Mouse (Mus musculus) heart, embryonic 13.5 days (tissue): ENCODE data around the gene Ccdc146. TPM values are rescaled to one million over a fixed set of nuclear protein-coding genes. Genes with fewer than 3 reads are reported as not detected.

Experiments
- ATAC-seq: fragments of 200-750 bp; cut with Nextera tagmentation; 2 replicates; pipeline ENCODE4 v1.8.0; 2017; ENCODE audit warnings: moderate TSS enrichment; ENCODE audit not compliant: insufficient number of reproducible peaks, low FRiP score, low TSS enrichment; ENCODE audit errors: extremely low read depth
- H3K27ac ChIP-seq: fragments of 300-500 bp; sonication (generic); replicated peaks from 2 replicates; pipeline ENCODE4 v1.5.1; 2015; ENCODE audit warnings: moderate library complexity, mild to moderate bottlenecking, inconsistent platforms
- H3K27me3 ChIP-seq: fragments of 300-500 bp; sonication (generic); replicated peaks from 2 replicates; pipeline ENCODE4 v1.6.1; 2015; ENCODE audit warnings: mild to moderate bottlenecking, inconsistent platforms
- H3K36me3 ChIP-seq: fragments of 300-500 bp; sonication (generic); 2 replicates; pipeline ENCODE4 v1.6.1; 2015; ENCODE audit warnings: mild to moderate bottlenecking, inconsistent platforms
- H3K4me1 ChIP-seq: fragments of 300-500 bp; sonication (generic); 2 replicates; pipeline ENCODE4 v1.6.1; 2015; ENCODE audit warnings: inconsistent platforms
- H3K4me2 ChIP-seq: fragments of 300-500 bp; sonication (generic); 2 replicates; pipeline ENCODE4 v1.6.1; 2015; ENCODE audit warnings: inconsistent platforms, mild to moderate bottlenecking, moderate library complexity
- H3K4me3 ChIP-seq: fragments of 300-500 bp; sonication (generic); 2 replicates; pipeline ENCODE4 v1.5.1; 2015; ENCODE audit warnings: moderate library complexity, mild to moderate bottlenecking, inconsistent platforms
- H3K9ac ChIP-seq: fragments of 300-500 bp; sonication (generic); 2 replicates; pipeline ENCODE4 v1.6.1; 2015; ENCODE audit warnings: inconsistent platforms, mild to moderate bottlenecking, moderate library complexity
- H3K9me3 ChIP-seq: fragments of 300-500 bp; sonication (generic); 2 replicates; pipeline ENCODE4 v1.6.1; 2016; ENCODE audit warnings: inconsistent platforms
- WGBS: fragments of 180-500 bp; shearing (Covaris S2); methylation state at CpG from one replicate; pipeline ENCODE4 v1.1.7; 2015; ENCODE audit warnings: mixed read lengths; 5-methylcytosine and 5-hydroxymethylcytosine counted together
- polyA plus RNA-seq: library from polyadenylated mRNA; unstranded; fragments of >200 nt; fragmentation: Nextera tagmentation; extraction: Ambion mirVana; gene quantifications from 2 replicates; pipeline ENCODE4 v1.2.1, GENCODE M21; 2015

Gene Ccdc146
- polyA plus RNA-seq, 1 experiment from 2014 or later: 2.2 TPM

DNA sequence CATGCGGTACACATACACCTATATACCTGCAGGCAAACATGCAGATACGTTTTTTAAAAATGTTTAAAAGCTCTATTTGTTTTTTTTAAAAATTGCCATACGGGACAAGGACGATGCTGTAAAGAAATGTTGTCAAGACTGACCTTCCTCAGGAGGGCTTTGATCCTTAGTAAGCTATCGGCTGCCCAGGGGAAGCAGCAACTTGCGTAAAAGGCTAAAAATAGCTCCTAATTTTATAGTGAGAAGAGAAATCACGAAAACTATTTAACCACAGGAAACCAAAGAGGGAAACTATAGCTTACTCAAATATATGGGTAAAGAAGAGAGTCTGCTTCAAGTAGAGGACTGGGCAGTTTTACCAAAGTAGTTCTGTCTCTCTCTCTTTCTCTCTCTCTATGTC, 163.7 kb downstream of the Ccdc146 start:
- no peak overlapping the region for H3K4me2 ChIP-seq
- H3K27me3 ChIP-seq: no peaks in the 10 kb centered on the region
- no peaks in the 10 kb centered on the region for H3K9me3 ChIP-seq
- H3K4me1 ChIP-seq: peaks cover 13% of the 10 kb centered on the region
- WGBS: 60% methylated on average over 7 of the region's 7 CpGs
- no peak for ATAC-seq
- no peak overlapping the region for H3K27ac ChIP-seq
- H3K4me3 ChIP-seq: no peak overlapping the region
- H3K9ac ChIP-seq: no peak overlapping the region
- H3K36me3 ChIP-seq: no peaks in the 10 kb centered on the region

DNA sequence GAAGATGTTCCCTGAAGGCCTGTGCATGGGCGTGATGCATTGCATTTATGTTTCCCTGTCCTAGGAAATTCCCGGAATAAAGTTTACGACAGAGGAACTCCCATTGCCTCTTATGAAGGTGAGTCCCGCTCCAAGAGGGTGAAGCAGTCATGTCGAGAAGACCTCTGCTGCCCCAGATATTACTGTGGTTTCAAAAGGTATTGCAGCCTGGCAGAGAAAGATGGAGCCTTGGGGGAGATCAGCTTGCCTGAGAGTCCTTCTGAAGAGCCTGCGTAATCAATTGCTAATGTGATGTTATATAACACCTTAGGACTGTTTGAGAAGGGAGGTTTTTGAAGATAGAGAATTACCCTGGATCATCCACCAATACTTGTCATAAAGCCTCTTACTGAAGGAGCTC, 166.7 kb downstream of the Ccdc146 start:
- Histone ChIP-seq H3K4me2 (no peak overlapping the region), H3K9me3 (no peaks in the 10 kb centered on the region), H3K4me1 (peaks cover 13% of the 10 kb centered on the region), H3K27ac (no peak overlapping the region), H3K27me3 (no peaks in the 10 kb centered on the region), H3K36me3 (no peaks in the 10 kb centered on the region), H3K4me3 (no peak overlapping the region), H3K9ac (no peak overlapping the region)
- no peak for ATAC-seq
- 67% methylated on average over 6 of the region's 6 CpGs for WGBS

DNA sequence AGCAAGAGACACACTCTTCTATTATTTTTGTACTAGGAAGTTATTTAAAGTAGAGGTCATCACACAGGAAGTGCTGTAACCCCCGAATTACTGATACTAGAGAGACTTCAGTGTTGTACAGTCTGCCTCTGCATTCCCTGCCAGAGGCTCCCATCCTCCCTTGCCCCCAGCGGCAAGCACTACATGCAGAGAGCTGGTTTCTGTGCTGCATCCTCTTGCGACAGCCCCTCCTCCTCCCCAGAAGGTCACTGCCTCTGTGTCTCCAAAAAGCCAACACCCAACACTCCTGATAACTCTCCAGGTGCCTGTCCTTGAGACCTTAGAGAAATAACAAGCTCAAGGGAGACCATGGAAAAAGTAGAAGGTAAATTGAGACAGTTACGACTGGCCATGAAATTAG, 167.4 kb downstream of the Ccdc146 start:
- Histone ChIP-seq H3K4me3 (no peak overlapping the region), H3K36me3 (no peaks in the 10 kb centered on the region), H3K4me1 (peaks cover 13% of the 10 kb centered on the region), H3K27me3 (no peaks in the 10 kb centered on the region), H3K4me2 (no peak overlapping the region), H3K9ac (no peak overlapping the region), H3K9me3 (no peaks in the 10 kb centered on the region), H3K27ac (no peak overlapping the region)
- no peak for ATAC-seq
- 46% methylated on average over 4 of the region's 4 CpGs for WGBS

DNA sequence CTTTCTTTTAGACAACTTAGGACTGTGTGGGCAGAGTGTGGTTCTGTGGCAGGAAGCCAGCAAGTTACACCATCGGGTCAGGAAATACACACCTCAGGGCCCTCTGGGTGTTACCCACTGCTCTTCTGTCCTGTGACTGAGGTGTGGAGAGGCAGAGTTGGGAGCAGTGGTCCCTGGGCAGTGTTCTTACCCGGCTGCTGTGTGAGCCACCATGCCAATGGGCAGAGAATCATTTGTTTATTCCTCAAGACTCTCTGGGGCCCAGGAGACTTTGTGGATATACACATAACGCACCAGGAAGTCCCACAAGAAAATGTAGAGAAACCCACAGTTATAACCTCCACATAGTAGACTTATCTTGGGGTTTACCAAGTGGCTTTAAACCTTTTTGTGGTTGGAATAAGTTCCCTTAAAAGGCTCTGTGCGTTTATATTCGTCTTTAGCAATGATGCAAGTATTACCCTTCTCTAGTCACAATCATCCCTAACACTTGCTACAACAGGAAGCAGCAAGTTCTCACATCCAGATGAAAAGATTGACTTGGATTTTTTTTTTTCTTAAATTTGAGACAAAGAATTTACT, 168.8 kb downstream of the Ccdc146 start:
- Histone ChIP-seq H3K4me1 (peaks cover 3% of the 10 kb centered on the region; the same call in 1 of the 2 replicates), H3K27ac (no peak overlapping the region), H3K27me3 (no peaks in the 10 kb centered on the region), H3K9ac (no peak overlapping the region), H3K4me2 (no peak overlapping the region), H3K36me3 (no peaks in the 10 kb centered on the region), H3K4me3 (no peak overlapping the region), H3K9me3 (no peaks in the 10 kb centered on the region)
- WGBS: 69% methylated on average over 5 of the region's 5 CpGs
- no peak for ATAC-seq

DNA sequence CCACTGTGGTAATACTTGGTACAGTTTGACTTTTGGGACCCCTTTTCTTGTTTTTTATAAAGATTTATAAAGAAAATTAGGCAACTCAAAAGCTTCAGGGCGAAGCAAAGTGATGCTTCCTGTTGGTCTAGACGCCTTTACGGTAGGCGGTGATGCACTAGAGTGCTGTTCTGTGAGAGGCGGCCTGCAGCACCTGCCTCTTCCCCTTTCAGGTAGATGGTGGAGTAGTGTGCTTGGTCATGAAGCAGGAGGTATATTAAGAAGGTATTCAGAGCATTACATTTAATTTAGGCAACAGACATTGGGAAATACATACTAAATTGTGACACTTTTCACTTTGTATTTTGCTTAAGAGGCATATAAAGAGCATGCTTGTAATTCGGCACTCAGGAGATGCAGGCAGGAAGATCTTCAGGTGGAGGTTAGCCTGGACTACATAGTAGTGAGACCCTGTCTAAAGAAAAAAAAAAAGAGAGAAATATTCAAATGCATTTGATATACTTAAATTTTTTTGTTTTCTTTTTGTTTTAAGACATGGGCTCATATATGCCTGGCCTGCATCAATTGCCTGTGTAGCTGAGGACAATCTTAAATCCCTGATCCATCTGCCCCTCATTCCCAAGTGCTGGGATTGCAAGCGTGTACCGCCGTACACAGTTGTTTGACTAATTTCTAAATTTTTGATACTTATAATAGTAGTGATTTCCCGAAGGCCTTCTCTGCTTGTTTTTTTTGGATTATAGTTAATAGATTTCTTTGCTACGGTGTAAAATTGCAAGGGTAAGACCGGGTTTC, 169.5 kb downstream of the Ccdc146 start:
- H3K4me2 ChIP-seq: no peak overlapping the region
- no peak for ATAC-seq
- H3K4me3 ChIP-seq: no peak overlapping the region
- H3K4me1 ChIP-seq: peaks cover 3% of the 10 kb centered on the region; the same call in 1 of the 2 replicates
- H3K27me3 ChIP-seq: no peaks in the 10 kb centered on the region
- no peaks in the 10 kb centered on the region for H3K36me3 ChIP-seq
- no peak overlapping the region for H3K9ac ChIP-seq
- H3K9me3 ChIP-seq: no peaks in the 10 kb centered on the region
- H3K27ac ChIP-seq: no peak overlapping the region
- WGBS: 83% methylated on average over 12 of the region's 12 CpGs

DNA sequence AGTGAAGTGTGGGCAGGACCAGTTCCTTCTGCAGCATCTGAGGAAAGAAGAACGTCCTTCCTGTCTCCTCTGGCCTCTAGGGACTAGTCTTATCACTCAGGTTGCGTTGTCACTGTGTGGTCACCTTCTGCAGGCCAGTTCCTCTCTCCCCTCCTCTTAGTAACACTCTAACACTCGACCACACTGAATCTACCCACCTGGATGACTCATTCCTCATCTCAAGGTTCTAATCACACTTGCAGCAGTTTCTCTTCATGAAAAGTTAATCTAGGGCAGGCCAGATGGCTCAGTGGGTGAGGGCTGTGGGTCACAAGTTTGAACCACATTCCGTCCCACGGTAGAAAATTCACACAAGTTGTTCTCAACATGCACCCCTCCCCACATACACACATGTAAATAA, 175.6 kb downstream of the Ccdc146 start:
- H3K9ac ChIP-seq: no peak overlapping the region
- H3K4me3 ChIP-seq: no peak overlapping the region
- no peak for ATAC-seq
- H3K4me2 ChIP-seq: no peak overlapping the region
- WGBS: 46% methylated on average over 5 of the region's 5 CpGs
- H3K36me3 ChIP-seq: no peaks in the 10 kb centered on the region
- H3K27me3 ChIP-seq: no peaks in the 10 kb centered on the region
- H3K27ac ChIP-seq: no peak overlapping the region
- no peaks in the 10 kb centered on the region for H3K4me1 ChIP-seq
- H3K9me3 ChIP-seq: no peaks in the 10 kb centered on the region

DNA sequence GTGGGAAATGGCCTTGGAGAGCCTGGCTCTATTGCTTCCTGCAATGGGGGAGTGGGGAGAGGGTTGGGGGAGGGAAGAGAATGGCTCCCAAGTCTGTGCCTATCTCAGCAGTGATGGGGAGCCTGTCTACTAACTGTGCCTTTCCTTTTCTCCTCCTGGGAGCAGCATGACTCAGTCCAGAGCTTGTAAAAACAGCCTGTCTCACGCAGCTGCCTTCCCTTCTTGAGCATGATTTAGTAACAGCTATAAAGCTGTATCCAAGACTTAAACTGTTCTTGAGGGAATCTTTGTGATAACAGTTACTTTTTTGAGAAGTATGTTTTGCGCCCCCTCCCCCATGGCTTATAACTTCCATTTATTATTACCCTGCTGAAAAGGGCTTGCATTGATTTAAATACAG, 176.6 kb downstream of the Ccdc146 start:
- no peaks in the 10 kb centered on the region for H3K36me3 ChIP-seq
- no peak overlapping the region for H3K4me3 ChIP-seq
- no peaks in the 10 kb centered on the region for H3K4me1 ChIP-seq
- no peaks in the 10 kb centered on the region for H3K27me3 ChIP-seq
- no peak overlapping the region for H3K4me2 ChIP-seq
- no peak for ATAC-seq
- WGBS: 59% methylated on average over 2 of the region's 2 CpGs
- H3K27ac ChIP-seq: no peak overlapping the region
- H3K9me3 ChIP-seq: no peaks in the 10 kb centered on the region
- no peak overlapping the region for H3K9ac ChIP-seq

DNA sequence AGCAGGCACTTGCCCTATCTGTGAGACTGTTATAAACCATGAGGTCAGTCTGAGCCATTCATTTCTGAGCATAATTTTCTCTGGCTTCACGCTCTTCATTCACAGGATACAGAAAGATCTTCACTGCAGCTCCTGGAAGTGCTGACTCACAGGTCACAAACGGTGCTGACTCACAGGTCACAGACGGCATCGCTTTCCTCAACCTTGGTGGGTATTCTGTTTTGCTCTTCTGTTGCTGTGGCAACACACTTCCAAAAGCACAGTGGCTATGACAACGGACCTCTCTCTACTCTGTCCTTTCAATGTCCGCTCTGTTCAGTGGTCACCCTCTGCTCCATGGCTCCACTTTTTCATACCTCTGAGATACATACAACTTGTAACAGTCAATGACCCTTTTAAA, 177.7 kb downstream of the Ccdc146 start:
- no peak overlapping the region for H3K4me2 ChIP-seq
- WGBS: 62% methylated on average over 6 of the region's 6 CpGs
- H3K36me3 ChIP-seq: no peaks in the 10 kb centered on the region
- H3K9me3 ChIP-seq: 0 out of 2 replicates have a peak, but pooled peaks cover 3% of the 10 kb centered on the region
- H3K4me1 ChIP-seq: no peaks in the 10 kb centered on the region
- no peak overlapping the region for H3K4me3 ChIP-seq
- no peak overlapping the region for H3K27ac ChIP-seq
- ATAC-seq: no peak
- H3K9ac ChIP-seq: no peak overlapping the region
- no peaks in the 10 kb centered on the region for H3K27me3 ChIP-seq

DNA sequence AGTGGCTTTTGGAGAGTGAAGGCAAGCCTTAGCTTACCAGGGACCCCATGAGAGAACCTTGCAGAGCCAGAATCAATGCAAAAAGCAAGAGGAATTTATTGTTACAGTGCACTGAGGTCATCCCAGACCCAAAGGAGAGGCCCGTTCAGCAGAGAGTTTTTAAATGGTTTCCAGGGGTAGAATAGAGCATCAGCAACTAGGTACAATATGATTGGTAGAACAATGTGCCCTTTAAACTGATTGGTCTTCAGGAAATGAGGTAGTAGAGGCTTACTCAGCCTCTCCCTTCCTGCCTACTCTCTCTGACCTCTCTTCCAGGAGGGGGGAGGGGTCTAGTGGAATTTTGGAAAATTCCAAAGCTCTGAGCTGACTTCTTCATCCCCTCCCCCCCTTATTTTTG, 179.2 kb downstream of the Ccdc146 start:
- H3K4me3 ChIP-seq: no peak overlapping the region
- WGBS: 74% methylated on average over 1 of the region's 1 CpGs
- H3K4me1 ChIP-seq: no peaks in the 10 kb centered on the region
- no peaks in the 10 kb centered on the region for H3K27me3 ChIP-seq
- ATAC-seq: no peak
- H3K4me2 ChIP-seq: no peak overlapping the region
- no peak overlapping the region for H3K27ac ChIP-seq
- H3K9me3 ChIP-seq: 0 out of 2 replicates have a peak, but pooled peaks cover 3% of the 10 kb centered on the region
- H3K36me3 ChIP-seq: no peaks in the 10 kb centered on the region
- no peak overlapping the region for H3K9ac ChIP-seq

DNA sequence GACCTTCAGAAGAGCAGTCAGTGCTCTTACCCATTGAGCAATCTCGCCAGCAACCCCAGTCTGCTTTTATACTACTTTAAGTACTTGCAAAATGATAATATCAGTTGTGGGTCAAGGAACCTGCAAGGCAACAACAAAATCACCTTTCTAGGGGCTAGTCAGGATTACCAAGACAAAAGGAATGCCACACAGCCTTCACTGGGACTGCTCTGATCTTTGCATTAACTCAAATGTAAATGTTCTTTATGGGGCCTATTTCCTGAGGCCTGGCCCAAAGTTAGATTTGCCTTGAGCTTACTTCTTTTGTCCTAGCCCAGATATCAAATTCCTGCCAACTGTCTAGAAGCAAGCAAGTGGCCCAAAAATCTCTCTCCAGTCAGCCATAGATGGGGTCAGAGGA, 179.9 kb downstream of the Ccdc146 start:
- Histone ChIP-seq H3K4me3 (no peak overlapping the region), H3K4me1 (no peaks in the 10 kb centered on the region), H3K36me3 (no peaks in the 10 kb centered on the region), H3K9me3 (0 out of 2 replicates have a peak, but pooled peaks cover 3% of the 10 kb centered on the region), H3K27ac (no peak overlapping the region), H3K4me2 (no peak overlapping the region), H3K9ac (no peak overlapping the region), H3K27me3 (no peaks in the 10 kb centered on the region)
- WGBS: 74% methylated on average over 1 of the region's 1 CpGs
- ATAC-seq: no peak
